15 mouse cellular contexts compared by ENCODE assay signal in genomic region chr13:59682629-59683028, GRCm38 (mm10). TPM values are rescaled to one million over a fixed set of nuclear protein-coding genes. Genes with fewer than 3 reads are reported as not detected.
DNase-seq lines count a peak whose midpoint lies in the region; ATAC-seq and TF ChIP-seq lines count a peak whose summit lies in the region.
"Had no signal": no experiment of that assay in that cellular context is flagged by ENCODE, and none has a peak within 500 bp of the region (broad histone marks: within the 10 kb centered on the region; RNA-seq: fewer than 3 reads in every experiment).

No protein-coding gene starts in this region.

- 0 out of 2 replicates have a peak overlapping the region, but pooled peaks have one; percentile 7 for H3K4me2 ChIP-seq in heart, embryonic 13.5 days
- H3K4me2 ChIP-seq in intestine, postnatal 0 days (replicated peaks; ENCODE audit: low read depth): no peak overlapping the region
- H3K4me2 ChIP-seq: neural tube, embryonic 12.5 days had no signal

- intact Hi-C loops in heart, adult 2 months (cut with DNase I): no loop called here

- TF ChIP-seq POLR2A in heart, adult 2 months (IDR thresholded peaks at IDR 0.05; ENCODE audit: insufficient read depth, low read depth, low read length): no peak

- no peak overlapping the region for H3ac ChIP-seq in C2C12 (ENCODE audit: control insufficient read depth, insufficient read length, low read depth)

- 15% methylated on average over 7 of the region's 7 CpGs for WGBS in heart, embryonic 13.5 days
- WGBS in heart, adult 2 months: 19% methylated on average over 7 of the region's 7 CpGs
- WGBS in intestine, postnatal 0 days: 22% methylated on average over 7 of the region's 7 CpGs

- no peak overlapping the region for H3K27ac ChIP-seq in heart, embryonic 13.5 days (replicated peaks)
- H3K27ac ChIP-seq in heart, adult 2 months: no peak overlapping the region
- no peak overlapping the region for H3K27ac ChIP-seq in intestine, postnatal 0 days (ENCODE audit: low read depth, low read length)
- H3K27ac ChIP-seq: neural tube, embryonic 12.5 days had no signal

- no peaks in the 10 kb centered on the region for H3K79me3 ChIP-seq in C2C12 (ENCODE audit: low read depth)

- no peak for TF ChIP-seq EP300 in heart, adult 2 months (IDR thresholded peaks at IDR 0.05; ENCODE audit: insufficient read depth, low read depth, low read length)

- TF ChIP-seq CTCF in heart, adult 2 months (IDR thresholded peaks at IDR 0.05): no peak
- TF ChIP-seq CTCF in C2C12 (IDR thresholded peaks at IDR 0.05; ENCODE audit: control insufficient read depth, insufficient read depth, insufficient read length): no peak
- TF ChIP-seq CTCF in intestine, postnatal 0 days (IDR thresholded peaks at IDR 0.05; ENCODE audit: low read depth): no peak

- ATAC-seq in heart, embryonic 13.5 days (ENCODE audit: extremely low read depth, insufficient number of reproducible peaks, low FRiP score, low TSS enrichment): no peak
- ATAC-seq in activated CD4-positive, CD25-positive, alpha-beta regulatory T cell, adult 4 months: peak; percentile 19
- peak; percentile 16; the same call in 1 of the 2 replicates for ATAC-seq in intestine, postnatal 0 days

- H3K27me3 ChIP-seq in heart, embryonic 13.5 days (replicated peaks): peaks cover 14% of the 10 kb centered on the region
- peaks cover 1% of the 10 kb centered on the region; the same call in 1 of the 2 replicates for H3K27me3 ChIP-seq in heart, adult 2 months (ENCODE audit: control insufficient read depth, insufficient read depth, low read length)
- H3K27me3 ChIP-seq in C2C12 (ENCODE audit: control insufficient read depth, insufficient read depth, insufficient read length): peaks cover 5% of the 10 kb centered on the region
- H3K27me3 ChIP-seq in intestine, postnatal 0 days (replicated peaks; ENCODE audit: control insufficient read depth, insufficient read depth, low read length): 0 out of 2 replicates have a peak, but pooled peaks cover 5% of the 10 kb centered on the region
- H3K27me3 ChIP-seq: neural tube, embryonic 12.5 days had no signal

- H3K9me3 ChIP-seq in heart, embryonic 13.5 days: no peaks in the 10 kb centered on the region
- no peaks in the 10 kb centered on the region for H3K9me3 ChIP-seq in intestine, postnatal 0 days (ENCODE audit: control insufficient read depth)
- H3K9me3 ChIP-seq: neural tube, embryonic 12.5 days had no signal

- no peak overlapping the region for H3K9ac ChIP-seq in heart, embryonic 13.5 days
- no peak overlapping the region for H3K9ac ChIP-seq in heart, adult 2 months (ENCODE audit: low read depth, low read length)
- H3K9ac ChIP-seq in intestine, postnatal 0 days (ENCODE audit: low read depth, low read length): no peak overlapping the region
- H3K9ac ChIP-seq: neural tube, embryonic 12.5 days had no signal

- H3K36me3 ChIP-seq in heart, embryonic 13.5 days: no peaks in the 10 kb centered on the region
- no peaks in the 10 kb centered on the region for H3K36me3 ChIP-seq in heart, adult 2 months (ENCODE audit: control insufficient read depth, insufficient read depth, low read length)
- H3K36me3 ChIP-seq in C2C12 (ENCODE audit: control insufficient read depth, insufficient read depth): no peaks in the 10 kb centered on the region
- no peaks in the 10 kb centered on the region for H3K36me3 ChIP-seq in intestine, postnatal 0 days (ENCODE audit: control insufficient read depth, insufficient read depth)
- H3K36me3 ChIP-seq: neural tube, embryonic 12.5 days had no signal

- H3K4me3 ChIP-seq in heart, embryonic 13.5 days: no peak overlapping the region
- no peak overlapping the region for H3K4me3 ChIP-seq in heart, adult 2 months
- no peak overlapping the region for H3K4me3 ChIP-seq in C2C12 (ENCODE audit: insufficient read depth, poor library complexity, severe bottlenecking)
- H3K4me3 ChIP-seq in intestine, postnatal 0 days (ENCODE audit: low read depth, low read length): no peak overlapping the region
- H3K4me3 ChIP-seq: neural tube, embryonic 12.5 days had no signal

- H3K4me1 ChIP-seq in heart, embryonic 13.5 days: peaks cover 4% of the 10 kb centered on the region
- H3K4me1 ChIP-seq in heart, adult 2 months (ENCODE audit: control insufficient read depth, insufficient read depth, low read length): no peaks in the 10 kb centered on the region
- no peaks in the 10 kb centered on the region for H3K4me1 ChIP-seq in intestine, postnatal 0 days (replicated peaks; ENCODE audit: control insufficient read depth, insufficient read depth, low read length)
- H3K4me1 ChIP-seq: neural tube, embryonic 12.5 days had no signal

- DNase-seq in heart, adult 2 months: no peak
- no peak for DNase-seq in testis, postnatal 14 days (ENCODE audit: low spot score)
- DNase-seq in adrenal gland, adult 2 months: no peak
- DNase-seq in spleen, postnatal 10 days (ENCODE audit: low spot score in 2 of 2): no peak
- DNase-seq: adrenal gland, postnatal 10 days; cerebellum, adult 8-10 months; gastrocnemius, postnatal 10 days; kidney, postnatal 25 days had no signal

- no peaks in the 10 kb centered on the region for H3K79me2 ChIP-seq in heart, adult 2 months (replicated peaks; ENCODE audit: control insufficient read depth, insufficient read depth, low read length)
- no peaks in the 10 kb centered on the region for H3K79me2 ChIP-seq in C2C12 (ENCODE audit: control insufficient read depth, insufficient read depth)

TF ChIP-seq in C2C12, 6 proteins besides CTCF, POLR2A, EP300 and RAD21:
- TF ChIP-seq USF1 (IDR thresholded peaks at IDR 0.05; ENCODE audit: low read depth) (peak; percentile 24), CEBPB (IDR thresholded peaks at IDR 0.05; ENCODE audit: low read depth) (no peak), MAX (IDR thresholded peaks at IDR 0.05) (no peak), MYOD1 (IDR thresholded peaks at IDR 0.05; ENCODE audit: control insufficient read depth, insufficient read length, low read depth) (no peak), FOSL1 (IDR thresholded peaks at IDR 0.05; ENCODE audit: insufficient read depth, low read length, poor library complexity, severe bottlenecking) (no peak), MYOG (IDR thresholded peaks at IDR 0.05; ENCODE audit: control insufficient read depth, extremely low read depth, insufficient read length) (no peak)
TF ChIP-seq in C2C12: peak in this region for 1.

RNA-seq across cellular contexts. Expression of gene Golm1, which starts 7.0 kb away (rescaled TPM):
- polyA plus RNA-seq in heart, embryonic 13.5 days (2015; fragmentation: Nextera tagmentation; extraction: Ambion mirVana): 44.8 and 51.3 TPM in 2 replicates
- total RNA-seq in heart, adult 2 months (2021): 10 to 100 TPM; 11.4 to 16.2 TPM
- 6.5 and 8.8 TPM in 2 replicates for polyA plus RNA-seq in heart, adult 2 months (2012; rRNA removed)
- 5.6 TPM for polyA plus RNA-seq in C2C12 (2012; fragmentation: generic; extraction: Trizol)
- polyA plus RNA-seq in activated CD4-positive, CD25-positive, alpha-beta regulatory T cell, adult 4 months (2017; shearing (Covaris generic)): 10 to 100 TPM; 36.1 to 40.9 TPM
- polyA plus RNA-seq in intestine, postnatal 0 days (2015; fragmentation: Nextera tagmentation; extraction: Ambion mirVana): 29.6 and 34.3 TPM in 2 replicates
- total RNA-seq in adrenal gland, adult 2 months (2021): 10 to 100 TPM in 1 of 2 experiments, 1 to 10 TPM in 1; 6.7 to 10.4 TPM
- polyA plus RNA-seq in adrenal gland, adult 2 months (2012; rRNA removed): 1.2 and 1.4 TPM in 2 replicates

RNA-seq across cellular contexts. Expression of gene 4921517D22Rik, which starts 11.3 kb away (rescaled TPM):
- polyA plus RNA-seq in heart, embryonic 13.5 days (2015; fragmentation: Nextera tagmentation; extraction: Ambion mirVana): not detected in 2 replicates
- not detected for total RNA-seq in heart, adult 2 months (2021)
- not detected in 2 replicates for polyA plus RNA-seq in heart, adult 2 months (2012; rRNA removed)
- not detected for polyA plus RNA-seq in C2C12 (2012; fragmentation: generic; extraction: Trizol)
- under 1 TPM in 1 of 2 experiments, not detected in 1; 0.48 TPM for polyA plus RNA-seq in activated CD4-positive, CD25-positive, alpha-beta regulatory T cell, adult 4 months (2017; shearing (Covaris generic))
- polyA plus RNA-seq in intestine, postnatal 0 days (2015; fragmentation: Nextera tagmentation; extraction: Ambion mirVana): not detected in 2 replicates
- not detected for total RNA-seq in adrenal gland, adult 2 months (2021)
- polyA plus RNA-seq in adrenal gland, adult 2 months (2012; rRNA removed): not detected in 2 replicates
- total RNA-seq: adrenal gland, postnatal 10 days; gastrocnemius, postnatal 10 days; hematopoietic stem cell, adult 5-6 weeks; left cerebral cortex, postnatal 36 days had no signal
- polyA plus RNA-seq: neural tube, embryonic 12.5 days had no signal

RNA-seq across cellular contexts. Expression of gene Spata31d1a, which starts 27.5 kb away (rescaled TPM):
- not detected in 2 replicates for polyA plus RNA-seq in heart, embryonic 13.5 days (2015; fragmentation: Nextera tagmentation; extraction: Ambion mirVana)
- total RNA-seq in heart, adult 2 months (2021): not detected
- 0.09 and 0.14 TPM in 2 replicates for polyA plus RNA-seq in heart, adult 2 months (2012; rRNA removed)
- polyA plus RNA-seq in C2C12 (2012; fragmentation: generic; extraction: Trizol): not detected
- not detected for polyA plus RNA-seq in activated CD4-positive, CD25-positive, alpha-beta regulatory T cell, adult 4 months (2017; shearing (Covaris generic))
- not detected in 2 replicates for polyA plus RNA-seq in intestine, postnatal 0 days (2015; fragmentation: Nextera tagmentation; extraction: Ambion mirVana)
- not detected for total RNA-seq in adrenal gland, adult 2 months (2021)
- not detected in 2 replicates for polyA plus RNA-seq in adrenal gland, adult 2 months (2012; rRNA removed)
- total RNA-seq: adrenal gland, postnatal 10 days; gastrocnemius, postnatal 10 days; hematopoietic stem cell, adult 5-6 weeks had no signal
- polyA plus RNA-seq: neural tube, embryonic 12.5 days had no signal

RNA-seq across cellular contexts. Expression of gene Spata31d1b, which starts 29.5 kb away (rescaled TPM):
- polyA plus RNA-seq in heart, embryonic 13.5 days (2015; fragmentation: Nextera tagmentation; extraction: Ambion mirVana): not detected in 2 replicates
- total RNA-seq in heart, adult 2 months (2021): not detected
- polyA plus RNA-seq in heart, adult 2 months (2012; rRNA removed): 0.03 and 0.04 TPM in 2 replicates
- not detected for polyA plus RNA-seq in C2C12 (2012; fragmentation: generic; extraction: Trizol)
- polyA plus RNA-seq in activated CD4-positive, CD25-positive, alpha-beta regulatory T cell, adult 4 months (2017; shearing (Covaris generic)): not detected
- polyA plus RNA-seq in intestine, postnatal 0 days (2015; fragmentation: Nextera tagmentation; extraction: Ambion mirVana): not detected in 2 replicates
- not detected for total RNA-seq in adrenal gland, adult 2 months (2021)
- polyA plus RNA-seq in adrenal gland, adult 2 months (2012; rRNA removed): not detected in 2 replicates
- total RNA-seq: adrenal gland, postnatal 10 days; gastrocnemius, postnatal 10 days; hematopoietic stem cell, adult 5-6 weeks; left cerebral cortex, postnatal 36 days had no signal
- polyA plus RNA-seq: neural tube, embryonic 12.5 days had no signal

RNA-seq across cellular contexts. Expression of gene Spata31d1d, which starts 48.9 kb away (rescaled TPM):
- polyA plus RNA-seq in heart, embryonic 13.5 days (2015; fragmentation: Nextera tagmentation; extraction: Ambion mirVana): not detected in 2 replicates
- not detected for total RNA-seq in heart, adult 2 months (2021)
- 0.04 and 0.06 TPM in 2 replicates for polyA plus RNA-seq in heart, adult 2 months (2012; rRNA removed)
- polyA plus RNA-seq in C2C12 (2012; fragmentation: generic; extraction: Trizol): not detected
- not detected for polyA plus RNA-seq in activated CD4-positive, CD25-positive, alpha-beta regulatory T cell, adult 4 months (2017; shearing (Covaris generic))
- not detected in 2 replicates for polyA plus RNA-seq in intestine, postnatal 0 days (2015; fragmentation: Nextera tagmentation; extraction: Ambion mirVana)
- not detected for total RNA-seq in adrenal gland, adult 2 months (2021)
- polyA plus RNA-seq in adrenal gland, adult 2 months (2012; rRNA removed): not detected in 2 replicates
- total RNA-seq: adrenal gland, postnatal 10 days; gastrocnemius, postnatal 10 days; hematopoietic stem cell, adult 5-6 weeks; left cerebral cortex, postnatal 36 days had no signal
- polyA plus RNA-seq: neural tube, embryonic 12.5 days had no signal
